Comparison of ENCODE assay signal across 20 mouse cellular contexts in genomic region chr9:21935466-21936131, GRCm38 (mm10). TPM values are rescaled to one million over a fixed set of nuclear protein-coding genes. Genes with fewer than 3 reads are reported as not detected.
DNase-seq lines count a peak whose midpoint lies in the region; ATAC-seq and TF ChIP-seq lines count a peak whose summit lies in the region.
"Had no signal": no experiment of that assay in that cellular context is flagged by ENCODE, and none has a peak within 500 bp of the region (broad histone marks: within the 10 kb centered on the region; RNA-seq: fewer than 3 reads in every experiment).

No protein-coding gene starts in this region.

- no peaks in the 10 kb centered on the region for H3K9me3 ChIP-seq in embryonic facial prominence, embryonic 12.5 days
- H3K9me3 ChIP-seq in embryonic facial prominence, embryonic 10.5 days, result no peaks in the 10 kb centered on the region
- H3K9me3 ChIP-seq in hindbrain, embryonic 14.5 days (ENCODE audit: control insufficient read depth, low read length), result no peaks in the 10 kb centered on the region
- no peaks in the 10 kb centered on the region for H3K9me3 ChIP-seq in hindbrain, embryonic 11.5 days (ENCODE audit: control insufficient read depth, low read length)
- no peaks in the 10 kb centered on the region for H3K9me3 ChIP-seq in midbrain, embryonic 13.5 days
- H3K9me3 ChIP-seq in midbrain, embryonic 10.5 days (replicated peaks), result no peaks in the 10 kb centered on the region
- no peaks in the 10 kb centered on the region for H3K9me3 ChIP-seq in midbrain, embryonic 16.5 days (replicated peaks; ENCODE audit: control insufficient read depth, low read length, poor library complexity, severe bottlenecking)
- H3K9me3 ChIP-seq in intestine, postnatal 0 days (ENCODE audit: control insufficient read depth), result no peaks in the 10 kb centered on the region
- H3K9me3 ChIP-seq: embryonic facial prominence, embryonic 15.5 days; intestine, embryonic 15.5 days had no signal

- H3K4me3 ChIP-seq in embryonic facial prominence, embryonic 12.5 days, result no peak overlapping the region
- no peak overlapping the region for H3K4me3 ChIP-seq in embryonic facial prominence, embryonic 10.5 days
- no peak overlapping the region for H3K4me3 ChIP-seq in hindbrain, embryonic 14.5 days (replicated peaks; ENCODE audit: low read length)
- H3K4me3 ChIP-seq in hindbrain, embryonic 11.5 days (ENCODE audit: low read depth, low read length), result no peak overlapping the region
- H3K4me3 ChIP-seq in midbrain, embryonic 13.5 days (replicated peaks), result no peak overlapping the region
- H3K4me3 ChIP-seq in midbrain, embryonic 10.5 days, result no peak overlapping the region
- H3K4me3 ChIP-seq in midbrain, embryonic 16.5 days (ENCODE audit: low read depth, low read length), result no peak overlapping the region
- no peak overlapping the region for H3K4me3 ChIP-seq in intestine, postnatal 0 days (ENCODE audit: low read depth, low read length)

- H3K36me3 ChIP-seq in embryonic facial prominence, embryonic 12.5 days, result 0 out of 2 replicates have a peak, but pooled peaks cover 1% of the 10 kb centered on the region
- H3K36me3 ChIP-seq in embryonic facial prominence, embryonic 10.5 days (replicated peaks), result no peaks in the 10 kb centered on the region
- H3K36me3 ChIP-seq in hindbrain, embryonic 14.5 days (replicated peaks; ENCODE audit: control insufficient read depth, insufficient read depth), result peaks cover 8% of the 10 kb centered on the region
- H3K36me3 ChIP-seq in hindbrain, embryonic 11.5 days (ENCODE audit: control insufficient read depth, insufficient read depth, low read length), result no peaks in the 10 kb centered on the region
- H3K36me3 ChIP-seq in midbrain, embryonic 13.5 days, result peaks cover 10% of the 10 kb centered on the region
- H3K36me3 ChIP-seq in midbrain, embryonic 10.5 days, result 0 out of 2 replicates have a peak, but pooled peaks cover under 1% of the 10 kb centered on the region
- peaks cover 1% of the 10 kb centered on the region for H3K36me3 ChIP-seq in midbrain, embryonic 16.5 days (ENCODE audit: control insufficient read depth, insufficient read depth, low read length)
- no peaks in the 10 kb centered on the region; the same call in 1 of the 2 replicates for H3K36me3 ChIP-seq in intestine, postnatal 0 days (ENCODE audit: control insufficient read depth, insufficient read depth)
- H3K36me3 ChIP-seq: intestine, embryonic 15.5 days had no signal

- TF ChIP-seq CTCF in intestine, postnatal 0 days (IDR thresholded peaks at IDR 0.05; ENCODE audit: low read depth), result no peak

- H3K9ac ChIP-seq in embryonic facial prominence, embryonic 12.5 days, result no peak overlapping the region
- 0 out of 2 replicates have a peak overlapping the region, but pooled peaks have one; percentile 52 for H3K9ac ChIP-seq in hindbrain, embryonic 14.5 days
- no peak overlapping the region for H3K9ac ChIP-seq in hindbrain, embryonic 11.5 days (ENCODE audit: low read depth, low read length)
- no peak overlapping the region for H3K9ac ChIP-seq in midbrain, embryonic 13.5 days (replicated peaks)
- H3K9ac ChIP-seq in midbrain, embryonic 16.5 days (ENCODE audit: low read depth, low read length), result peak overlapping the region; percentile 4; the same call in 1 of the 2 replicates
- H3K9ac ChIP-seq in intestine, postnatal 0 days (ENCODE audit: low read depth, low read length), result no peak overlapping the region
- H3K9ac ChIP-seq: embryonic facial prominence, embryonic 15.5 days; intestine, embryonic 15.5 days had no signal

- no peaks in the 10 kb centered on the region for H3K27me3 ChIP-seq in embryonic facial prominence, embryonic 12.5 days
- H3K27me3 ChIP-seq in embryonic facial prominence, embryonic 10.5 days (replicated peaks; ENCODE audit: low read depth, poor library complexity, severe bottlenecking), result peaks cover 25% of the 10 kb centered on the region
- H3K27me3 ChIP-seq in hindbrain, embryonic 14.5 days (ENCODE audit: control insufficient read depth, insufficient read depth, low read length), result no peaks in the 10 kb centered on the region
- no peaks in the 10 kb centered on the region for H3K27me3 ChIP-seq in hindbrain, embryonic 11.5 days (ENCODE audit: control insufficient read depth, insufficient read depth, low read length)
- H3K27me3 ChIP-seq in midbrain, embryonic 13.5 days, result no peaks in the 10 kb centered on the region; the same call in 1 of the 2 replicates
- H3K27me3 ChIP-seq in midbrain, embryonic 10.5 days (ENCODE audit: low read depth, poor library complexity, severe bottlenecking), result peaks cover 29% of the 10 kb centered on the region
- no peaks in the 10 kb centered on the region for H3K27me3 ChIP-seq in midbrain, embryonic 16.5 days (ENCODE audit: control insufficient read depth, insufficient read depth, low read depth, low read length)
- no peaks in the 10 kb centered on the region for H3K27me3 ChIP-seq in intestine, postnatal 0 days (replicated peaks; ENCODE audit: control insufficient read depth, insufficient read depth, low read length)
- H3K27me3 ChIP-seq: embryonic facial prominence, embryonic 15.5 days; intestine, embryonic 15.5 days; Patski had no signal

- 0 out of 2 replicates have a peak overlapping the region, but pooled peaks have one; percentile 81 for H3K4me2 ChIP-seq in embryonic facial prominence, embryonic 12.5 days (replicated peaks)
- no peak overlapping the region for H3K4me2 ChIP-seq in hindbrain, embryonic 14.5 days (replicated peaks)
- no peak overlapping the region for H3K4me2 ChIP-seq in hindbrain, embryonic 11.5 days (replicated peaks; ENCODE audit: low read depth, low read length)
- peak overlapping the region; percentile 71; the same call in 1 of the 2 replicates for H3K4me2 ChIP-seq in midbrain, embryonic 13.5 days (replicated peaks)
- peak overlapping the region; percentile 62; the same call in 1 of the 2 replicates for H3K4me2 ChIP-seq in midbrain, embryonic 16.5 days (ENCODE audit: low read length)
- H3K4me2 ChIP-seq in intestine, postnatal 0 days (replicated peaks; ENCODE audit: low read depth), result no peak overlapping the region

- no peak overlapping the region for H3K27ac ChIP-seq in embryonic facial prominence, embryonic 12.5 days
- H3K27ac ChIP-seq in embryonic facial prominence, embryonic 10.5 days (replicated peaks), result no peak overlapping the region
- peak overlapping the region; percentile 69; the same call in 1 of the 2 replicates for H3K27ac ChIP-seq in hindbrain, embryonic 14.5 days
- H3K27ac ChIP-seq in hindbrain, embryonic 11.5 days (ENCODE audit: low read depth, low read length), result no peak overlapping the region
- H3K27ac ChIP-seq in midbrain, embryonic 13.5 days, result no peak overlapping the region
- H3K27ac ChIP-seq in midbrain, embryonic 10.5 days (replicated peaks), result no peak overlapping the region
- H3K27ac ChIP-seq in midbrain, embryonic 16.5 days (ENCODE audit: low read length), result 0 out of 2 replicates have a peak overlapping the region, but pooled peaks have one; percentile 86
- no peak overlapping the region for H3K27ac ChIP-seq in intestine, postnatal 0 days (ENCODE audit: low read depth, low read length)
- H3K27ac ChIP-seq: embryonic facial prominence, embryonic 15.5 days; heart, adult 2 months; intestine, embryonic 15.5 days had no signal

- ATAC-seq in embryonic facial prominence, embryonic 12.5 days (ENCODE audit: insufficient number of reproducible peaks, insufficient read depth, low FRiP score, low TSS enrichment), result no peak
- ATAC-seq in hindbrain, embryonic 14.5 days (ENCODE audit: low FRiP score), result no peak
- no peak for ATAC-seq in hindbrain, embryonic 11.5 days (ENCODE audit: low FRiP score)
- no peak for ATAC-seq in midbrain, embryonic 13.5 days
- ATAC-seq in midbrain, embryonic 16.5 days, result no peak
- ATAC-seq in intestine, postnatal 0 days, result no peak
- ATAC-seq: lung, postnatal 0 days; Patski had no signal

- H3K4me1 ChIP-seq in embryonic facial prominence, embryonic 12.5 days, result peaks cover 9% of the 10 kb centered on the region; the same call in 1 of the 2 replicates
- peaks cover 24% of the 10 kb centered on the region for H3K4me1 ChIP-seq in embryonic facial prominence, embryonic 10.5 days
- H3K4me1 ChIP-seq in hindbrain, embryonic 14.5 days (replicated peaks; ENCODE audit: control insufficient read depth, insufficient read depth, low read length), result peaks cover 17% of the 10 kb centered on the region
- no peaks in the 10 kb centered on the region for H3K4me1 ChIP-seq in hindbrain, embryonic 11.5 days (replicated peaks; ENCODE audit: control insufficient read depth, insufficient read depth, low read length)
- H3K4me1 ChIP-seq in midbrain, embryonic 13.5 days (replicated peaks), result peaks cover 22% of the 10 kb centered on the region
- peaks cover 30% of the 10 kb centered on the region for H3K4me1 ChIP-seq in midbrain, embryonic 10.5 days
- peaks cover 23% of the 10 kb centered on the region for H3K4me1 ChIP-seq in midbrain, embryonic 16.5 days (ENCODE audit: control insufficient read depth, insufficient read depth, low read length)
- no peaks in the 10 kb centered on the region for H3K4me1 ChIP-seq in intestine, postnatal 0 days (replicated peaks; ENCODE audit: control insufficient read depth, insufficient read depth, low read length)

- DNase-seq in embryonic facial prominence, embryonic 10.5 days (ENCODE audit: low spot score), result no peak
- DNase-seq in hindbrain, embryonic 14.5 days (ENCODE audit: low spot score), result no peak
- DNase-seq in hindbrain, embryonic 11.5 days (ENCODE audit: low spot score), result no peak
- DNase-seq in midbrain, embryonic 10.5 days (ENCODE audit: low spot score), result no peak
- DNase-seq: cerebellum, adult 18-20 months; cerebellum, postnatal 36 days; embryo, embryonic 11 days; gastrocnemius, postnatal 25 days; heart, adult 2 months; heart, postnatal 4 days; kidney, adult 9 months; kidney, postnatal 14 days had no signal

- WGBS in embryonic facial prominence, embryonic 12.5 days, result 82% methylated on average over 7 of the region's 7 CpGs
- WGBS in embryonic facial prominence, embryonic 10.5 days, result 86% methylated on average over 7 of the region's 7 CpGs
- WGBS in hindbrain, embryonic 14.5 days, result 86% methylated on average over 7 of the region's 7 CpGs
- WGBS in hindbrain, embryonic 11.5 days, result 83% methylated on average over 7 of the region's 7 CpGs
- 89% methylated on average over 7 of the region's 7 CpGs for WGBS in midbrain, embryonic 13.5 days
- WGBS in midbrain, embryonic 10.5 days, result 87% methylated on average over 7 of the region's 7 CpGs
- 90% methylated on average over 7 of the region's 7 CpGs for WGBS in midbrain, embryonic 16.5 days
- 85% methylated on average over 7 of the region's 7 CpGs for WGBS in intestine, postnatal 0 days

RNA-seq across cellular contexts. Expression of gene Plppr2, which starts 1.2 kb away (rescaled TPM):
- 15.9 and 16.2 TPM in 2 replicates for polyA plus RNA-seq in embryonic facial prominence, embryonic 12.5 days (2016; fragmentation: Nextera tagmentation; extraction: Ambion mirVana)
- polyA plus RNA-seq in embryonic facial prominence, embryonic 10.5 days (2016; fragmentation: Nextera tagmentation; extraction: Ambion mirVana), result 9.5 and 9.6 TPM in 2 replicates
- polyA plus RNA-seq in hindbrain, embryonic 14.5 days (2014; fragmentation: Nextera tagmentation; extraction: Ambion mirVana), result 90.6 and 102 TPM in 2 replicates
- polyA plus RNA-seq in hindbrain, embryonic 11.5 days (2014; fragmentation: Nextera tagmentation; extraction: Ambion mirVana), result 21.0 and 22.3 TPM in 2 replicates
- 65.8 and 72.0 TPM in 2 replicates for polyA plus RNA-seq in midbrain, embryonic 13.5 days (2015; fragmentation: Nextera tagmentation; extraction: Ambion mirVana)
- polyA plus RNA-seq in midbrain, embryonic 10.5 days (2016; fragmentation: Nextera tagmentation; extraction: Ambion mirVana), result 14.7 and 22.4 TPM in 2 replicates
- 112 and 115 TPM in 2 replicates for polyA plus RNA-seq in midbrain, embryonic 16.5 days (2015; fragmentation: Nextera tagmentation; extraction: Ambion mirVana)
- polyA plus RNA-seq in intestine, postnatal 0 days (2015; fragmentation: Nextera tagmentation; extraction: Ambion mirVana), result 2.9 and 3.2 TPM in 2 replicates

RNA-seq across cellular contexts. Expression of gene Tmem205, which starts 8.2 kb away (rescaled TPM):
- 40.5 and 42.4 TPM in 2 replicates for polyA plus RNA-seq in embryonic facial prominence, embryonic 12.5 days (2016; fragmentation: Nextera tagmentation; extraction: Ambion mirVana)
- 31.1 and 33.1 TPM in 2 replicates for polyA plus RNA-seq in embryonic facial prominence, embryonic 10.5 days (2016; fragmentation: Nextera tagmentation; extraction: Ambion mirVana)
- polyA plus RNA-seq in hindbrain, embryonic 14.5 days (2014; fragmentation: Nextera tagmentation; extraction: Ambion mirVana), result 45.2 and 58.9 TPM in 2 replicates
- 34.7 and 39.3 TPM in 2 replicates for polyA plus RNA-seq in hindbrain, embryonic 11.5 days (2014; fragmentation: Nextera tagmentation; extraction: Ambion mirVana)
- 41.1 and 42.0 TPM in 2 replicates for polyA plus RNA-seq in midbrain, embryonic 13.5 days (2015; fragmentation: Nextera tagmentation; extraction: Ambion mirVana)
- polyA plus RNA-seq in midbrain, embryonic 10.5 days (2016; fragmentation: Nextera tagmentation; extraction: Ambion mirVana), result 39.0 and 39.2 TPM in 2 replicates
- polyA plus RNA-seq in midbrain, embryonic 16.5 days (2015; fragmentation: Nextera tagmentation; extraction: Ambion mirVana), result 45.5 and 47.2 TPM in 2 replicates
- polyA plus RNA-seq in intestine, postnatal 0 days (2015; fragmentation: Nextera tagmentation; extraction: Ambion mirVana), result 83.1 and 88.2 TPM in 2 replicates

RNA-seq across cellular contexts. Expression of gene Ccdc159, which starts 8.3 kb away (rescaled TPM):
- polyA plus RNA-seq in embryonic facial prominence, embryonic 12.5 days (2016; fragmentation: Nextera tagmentation; extraction: Ambion mirVana), result 5.3 and 5.6 TPM in 2 replicates
- polyA plus RNA-seq in embryonic facial prominence, embryonic 10.5 days (2016; fragmentation: Nextera tagmentation; extraction: Ambion mirVana), result 3.3 and 3.5 TPM in 2 replicates
- polyA plus RNA-seq in hindbrain, embryonic 14.5 days (2014; fragmentation: Nextera tagmentation; extraction: Ambion mirVana), result 5.6 and 8.3 TPM in 2 replicates
- 3.3 and 3.9 TPM in 2 replicates for polyA plus RNA-seq in hindbrain, embryonic 11.5 days (2014; fragmentation: Nextera tagmentation; extraction: Ambion mirVana)
- 7.1 and 10.3 TPM in 2 replicates for polyA plus RNA-seq in midbrain, embryonic 13.5 days (2015; fragmentation: Nextera tagmentation; extraction: Ambion mirVana)
- polyA plus RNA-seq in midbrain, embryonic 10.5 days (2016; fragmentation: Nextera tagmentation; extraction: Ambion mirVana), result 4.2 and 4.6 TPM in 2 replicates
- 11.6 and 12.7 TPM in 2 replicates for polyA plus RNA-seq in midbrain, embryonic 16.5 days (2015; fragmentation: Nextera tagmentation; extraction: Ambion mirVana)
- 0.63 and 0.99 TPM in 2 replicates for polyA plus RNA-seq in intestine, postnatal 0 days (2015; fragmentation: Nextera tagmentation; extraction: Ambion mirVana)

RNA-seq across cellular contexts. Expression of gene Rab3d, which starts 17.6 kb away (rescaled TPM):
- polyA plus RNA-seq in embryonic facial prominence, embryonic 12.5 days (2016; fragmentation: Nextera tagmentation; extraction: Ambion mirVana), result 10.2 and 11.1 TPM in 2 replicates
- 5.4 and 6.9 TPM in 2 replicates for polyA plus RNA-seq in embryonic facial prominence, embryonic 10.5 days (2016; fragmentation: Nextera tagmentation; extraction: Ambion mirVana)
- polyA plus RNA-seq in hindbrain, embryonic 14.5 days (2014; fragmentation: Nextera tagmentation; extraction: Ambion mirVana), result 15.2 and 17.3 TPM in 2 replicates
- polyA plus RNA-seq in hindbrain, embryonic 11.5 days (2014; fragmentation: Nextera tagmentation; extraction: Ambion mirVana), result 8.6 and 9.5 TPM in 2 replicates
- polyA plus RNA-seq in midbrain, embryonic 13.5 days (2015; fragmentation: Nextera tagmentation; extraction: Ambion mirVana), result 10.8 and 11.4 TPM in 2 replicates
- polyA plus RNA-seq in midbrain, embryonic 10.5 days (2016; fragmentation: Nextera tagmentation; extraction: Ambion mirVana), result 8.3 and 9.7 TPM in 2 replicates
- 16.1 and 19.9 TPM in 2 replicates for polyA plus RNA-seq in midbrain, embryonic 16.5 days (2015; fragmentation: Nextera tagmentation; extraction: Ambion mirVana)
- polyA plus RNA-seq in intestine, postnatal 0 days (2015; fragmentation: Nextera tagmentation; extraction: Ambion mirVana), result 19.9 and 20.3 TPM in 2 replicates

RNA-seq across cellular contexts. Expression of gene Swsap1, which starts 20.0 kb away (rescaled TPM):
- 5.6 and 7.0 TPM in 2 replicates for polyA plus RNA-seq in embryonic facial prominence, embryonic 12.5 days (2016; fragmentation: Nextera tagmentation; extraction: Ambion mirVana)
- 7.1 and 8.0 TPM in 2 replicates for polyA plus RNA-seq in embryonic facial prominence, embryonic 10.5 days (2016; fragmentation: Nextera tagmentation; extraction: Ambion mirVana)
- polyA plus RNA-seq in hindbrain, embryonic 14.5 days (2014; fragmentation: Nextera tagmentation; extraction: Ambion mirVana), result 18.2 and 19.9 TPM in 2 replicates
- polyA plus RNA-seq in hindbrain, embryonic 11.5 days (2014; fragmentation: Nextera tagmentation; extraction: Ambion mirVana), result 14.6 and 20.4 TPM in 2 replicates
- 9.8 and 12.6 TPM in 2 replicates for polyA plus RNA-seq in midbrain, embryonic 13.5 days (2015; fragmentation: Nextera tagmentation; extraction: Ambion mirVana)
- polyA plus RNA-seq in midbrain, embryonic 10.5 days (2016; fragmentation: Nextera tagmentation; extraction: Ambion mirVana), result 8.1 and 8.6 TPM in 2 replicates
- polyA plus RNA-seq in midbrain, embryonic 16.5 days (2015; fragmentation: Nextera tagmentation; extraction: Ambion mirVana), result 9.5 and 10.5 TPM in 2 replicates
- polyA plus RNA-seq in intestine, postnatal 0 days (2015; fragmentation: Nextera tagmentation; extraction: Ambion mirVana), result 4.6 and 4.8 TPM in 2 replicates

Comparison
In these comparisons a context has a peak if more than half of its experiments do, and no peak if none do; other contexts are left out.
1. H3K27ac ChIP-seq: peak in hindbrain, embryonic 14.5 days (single experiment) and midbrain, embryonic 16.5 days (single experiment); none in embryonic facial prominence, embryonic 12.5 days (single experiment), embryonic facial prominence, embryonic 10.5 days (single experiment), hindbrain, embryonic 11.5 days (single experiment), midbrain, embryonic 13.5 days (single experiment), midbrain, embryonic 10.5 days (single experiment) and intestine, postnatal 0 days (single experiment).
2. H3K9ac ChIP-seq: peak in hindbrain, embryonic 14.5 days (single experiment) and midbrain, embryonic 16.5 days (single experiment); none in embryonic facial prominence, embryonic 12.5 days (single experiment), hindbrain, embryonic 11.5 days (single experiment), midbrain, embryonic 13.5 days (single experiment) and intestine, postnatal 0 days (single experiment).
3. H3K4me2 ChIP-seq: peak in embryonic facial prominence, embryonic 12.5 days (single experiment), midbrain, embryonic 13.5 days (single experiment) and midbrain, embryonic 16.5 days (single experiment); none in hindbrain, embryonic 14.5 days (single experiment), hindbrain, embryonic 11.5 days (single experiment) and intestine, postnatal 0 days (single experiment).